Mouse (Mus musculus): ENCODE measurements at regions not wholly inside any gene's neighbourhood (a gene's known extent, or its start where the extent isn't known, plus 50 kb on each side); places are given as distances from the start of the nearest gene placed in this dataset.

GRCm38 (mm10) chr11:113015686-113016304, 233.8 kb downstream of the Sox9 start:
- TF ChIP-seq CTCF (IDR thresholded peaks at IDR 0.05) (no peak), EP300 (IDR thresholded peaks at IDR 0.05) (no peak)

All from lung, postnatal 0 days (tissue).